Mouse (Mus musculus): ENCODE data around the gene Gimap3.

- TF ChIP-seq CTCF (IDR thresholded peaks at IDR 0.05; ENCODE audit: control insufficient read depth, insufficient read depth, insufficient replicate concordance, low read depth, low read length): no peak
- no peak for TF ChIP-seq POLR2A (IDR thresholded peaks at IDR 0.05; ENCODE audit: control insufficient read depth, low read depth, low read length)
Measured at GRCm38 (mm10) chr6:48741273-48741672, 29.4 kb downstream of the Gimap3 start.
